Mouse (Mus musculus): Measurements from ENCODE around the gene Dnase1l3. TPM values are rescaled to one million over a fixed set of nuclear protein-coding genes. Genes with fewer than 3 reads are reported as not detected.

Gene Dnase1l3
- polyA plus RNA-seq, 1 experiment from 2014 or later: 0.08 TPM

GRCm38 (mm10) chr14:7945261-7945660 is 49.1 kb downstream of the Dnase1l3 start:
- Histone ChIP-seq H3K36me3 (peaks cover 67% of the 10 kb centered on the region), H3K9me3 (replicated peaks) (no peaks in the 10 kb centered on the region), H3K4me1 (peaks cover 6% of the 10 kb centered on the region; the same call in 1 of the 2 replicates), H3K4me2 (no peak overlapping the region), H3K9ac (replicated peaks) (no peak overlapping the region), H3K27me3 (replicated peaks) (no peaks in the 10 kb centered on the region), H3K27ac (replicated peaks) (no peak overlapping the region), H3K4me3 (replicated peaks) (no peak overlapping the region)
- 73% methylated on average over 5 of the region's 5 CpGs for WGBS
- no peak for ATAC-seq (ENCODE audit: low FRiP score)

GRCm38 (mm10) chr14:7944349-7945039 is 49.9 kb downstream of the Dnase1l3 start:
- no peak for ATAC-seq (ENCODE audit: low FRiP score)
- WGBS: 58% methylated on average over 8 of the region's 8 CpGs

GRCm38 (mm10) chr14:7943801-7944135 is 50.6 kb downstream of the Dnase1l3 start:
- Histone ChIP-seq H3K27me3 (replicated peaks) (no peaks in the 10 kb centered on the region), H3K4me3 (replicated peaks) (no peak overlapping the region), H3K4me2 (no peak overlapping the region), H3K9me3 (replicated peaks) (no peaks in the 10 kb centered on the region), H3K27ac (replicated peaks) (peak overlapping the region; percentile 58), H3K4me1 (peaks cover 9% of the 10 kb centered on the region), H3K36me3 (peaks cover 60% of the 10 kb centered on the region), H3K9ac (replicated peaks) (no peak overlapping the region)
- ATAC-seq (ENCODE audit: low FRiP score): no peak
- WGBS: 85% methylated on average over 3 of the region's 3 CpGs

More at GRCm38 (mm10) chr14:7944349-7945039, 49.9 kb downstream of the Dnase1l3 start:
- H3K9me3 ChIP-seq (replicated peaks): no peaks in the 10 kb centered on the region
- no peak overlapping the region for H3K9ac ChIP-seq (replicated peaks)
- H3K36me3 ChIP-seq: peaks cover 65% of the 10 kb centered on the region
- no peaks in the 10 kb centered on the region for H3K27me3 ChIP-seq (replicated peaks)
- H3K4me1 ChIP-seq: peaks cover 6% of the 10 kb centered on the region; the same call in 1 of the 2 replicates
- H3K4me2 ChIP-seq: no peak overlapping the region
- no peak overlapping the region for H3K4me3 ChIP-seq (replicated peaks)
- H3K27ac ChIP-seq (replicated peaks): peak overlapping the region; percentile 58; the same call in 1 of the 2 replicates

GRCm38 (mm10) chr14:7943101-7943800 is 51.1 kb downstream of the Dnase1l3 start:
- 75% methylated on average over 7 of the region's 7 CpGs for whole genome bisulfite sequencing
- no peak overlapping the region for H3K4me3 ChIP-seq (replicated peaks)
- H3K9me3 ChIP-seq (replicated peaks): no peaks in the 10 kb centered on the region
- H3K36me3 ChIP-seq: peaks cover 55% of the 10 kb centered on the region
- H3K27me3 ChIP-seq (replicated peaks): no peaks in the 10 kb centered on the region
- H3K4me2 ChIP-seq: no peak overlapping the region
- H3K9ac ChIP-seq (replicated peaks): no peak overlapping the region
- peak; percentile 46 for ATAC-seq (ENCODE audit: low FRiP score)
- peak overlapping the region; percentile 58 for H3K27ac ChIP-seq (replicated peaks)
- peaks cover 12% of the 10 kb centered on the region for H3K4me1 ChIP-seq

GRCm38 (mm10) chr14:7941413-7941812 is 53.0 kb downstream of the Dnase1l3 start:
- Histone ChIP-seq H3K36me3 (peaks cover 45% of the 10 kb centered on the region), H3K4me2 (no peak overlapping the region), H3K9ac (replicated peaks) (no peak overlapping the region), H3K27me3 (replicated peaks) (no peaks in the 10 kb centered on the region), H3K9me3 (replicated peaks) (no peaks in the 10 kb centered on the region), H3K4me3 (replicated peaks) (no peak overlapping the region), H3K4me1 (peaks cover 27% of the 10 kb centered on the region), H3K27ac (replicated peaks) (no peak overlapping the region)
- no peak for ATAC-seq (ENCODE audit: low FRiP score)
- WGBS: 85% methylated on average over 5 of the region's 5 CpGs

- no peak for ATAC-seq (ENCODE audit: low FRiP score)
- peak overlapping the region; percentile 20; the same call in 1 of the 2 replicates for H3K27ac ChIP-seq (replicated peaks)
- peaks cover 32% of the 10 kb centered on the region for H3K4me1 ChIP-seq
- peaks cover 52% of the 10 kb centered on the region for H3K36me3 ChIP-seq
- no peak overlapping the region for H3K4me2 ChIP-seq
- H3K9ac ChIP-seq (replicated peaks): no peak overlapping the region
- H3K27me3 ChIP-seq (replicated peaks): no peaks in the 10 kb centered on the region
- no peaks in the 10 kb centered on the region for H3K9me3 ChIP-seq (replicated peaks)
- no peak overlapping the region for H3K4me3 ChIP-seq (replicated peaks)
- WGBS: 70% methylated on average over 19 of the region's 19 CpGs
Measured at GRCm38 (mm10) chr14:7938809-7939784, 55.3 kb downstream of the Dnase1l3 start.

GRCm38 (mm10) chr14:7937052-7937630 is 57.2 kb downstream of the Dnase1l3 start:
- Histone ChIP-seq H3K9ac (replicated peaks) (no peak overlapping the region), H3K4me2 (no peak overlapping the region), H3K9me3 (replicated peaks) (no peaks in the 10 kb centered on the region), H3K4me3 (replicated peaks) (no peak overlapping the region), H3K27me3 (replicated peaks) (no peaks in the 10 kb centered on the region), H3K36me3 (peaks cover 59% of the 10 kb centered on the region), H3K27ac (replicated peaks) (peak overlapping the region; percentile 41; the same call in 1 of the 2 replicates), H3K4me1 (peaks cover 26% of the 10 kb centered on the region)
- 15% methylated on average over 17 of the region's 17 CpGs for WGBS
- peak; percentile 46 for ATAC-seq (ENCODE audit: low FRiP score)

- peaks cover 66% of the 10 kb centered on the region for H3K36me3 ChIP-seq
- 93% methylated on average over 7 of the region's 7 CpGs for WGBS
Measured at GRCm38 (mm10) chr14:7934166-7934565, 60.2 kb downstream of the Dnase1l3 start.

GRCm38 (mm10) chr14:7932151-7932550 is 62.2 kb downstream of the Dnase1l3 start:
- Histone ChIP-seq H3K27me3 (replicated peaks) (no peaks in the 10 kb centered on the region), H3K4me2 (no peak overlapping the region), H3K4me1 (peaks cover 12% of the 10 kb centered on the region), H3K27ac (replicated peaks) (no peak overlapping the region), H3K36me3 (peaks cover 82% of the 10 kb centered on the region), H3K4me3 (replicated peaks) (no peak overlapping the region), H3K9ac (replicated peaks) (no peak overlapping the region), H3K9me3 (replicated peaks) (no peaks in the 10 kb centered on the region)
- no peak for ATAC-seq (ENCODE audit: low FRiP score)
- 96% methylated on average over 4 of the region's 4 CpGs for WGBS

More at GRCm38 (mm10) chr14:7934166-7934565, 60.2 kb downstream of the Dnase1l3 start:
- Histone ChIP-seq H3K4me2 (no peak overlapping the region), H3K27me3 (replicated peaks) (no peaks in the 10 kb centered on the region), H3K4me3 (replicated peaks) (no peak overlapping the region), H3K4me1 (peaks cover 26% of the 10 kb centered on the region), H3K27ac (replicated peaks) (no peak overlapping the region), H3K9me3 (replicated peaks) (no peaks in the 10 kb centered on the region), H3K9ac (replicated peaks) (no peak overlapping the region)
- no peak for ATAC-seq (ENCODE audit: low FRiP score)

GRCm38 (mm10) chr14:7929029-7929428 is 65.3 kb downstream of the Dnase1l3 start:
- ATAC-seq (ENCODE audit: low FRiP score): no peak
- Histone ChIP-seq H3K27ac (replicated peaks) (no peak overlapping the region), H3K4me2 (no peak overlapping the region), H3K9ac (replicated peaks) (no peak overlapping the region), H3K4me3 (replicated peaks) (no peak overlapping the region), H3K27me3 (replicated peaks) (no peaks in the 10 kb centered on the region), H3K9me3 (replicated peaks) (no peaks in the 10 kb centered on the region), H3K4me1 (no peaks in the 10 kb centered on the region), H3K36me3 (peaks cover 86% of the 10 kb centered on the region)
- WGBS: 90% methylated on average over 7 of the region's 7 CpGs

- Histone ChIP-seq H3K4me2 (no peak overlapping the region), H3K36me3 (peaks cover 84% of the 10 kb centered on the region), H3K27ac (replicated peaks) (no peak overlapping the region), H3K9ac (replicated peaks) (no peak overlapping the region), H3K4me1 (no peaks in the 10 kb centered on the region), H3K9me3 (replicated peaks) (no peaks in the 10 kb centered on the region), H3K27me3 (replicated peaks) (no peaks in the 10 kb centered on the region), H3K4me3 (replicated peaks) (no peak overlapping the region)
- no peak for ATAC-seq (ENCODE audit: low FRiP score)
- 89% methylated on average over 1 of the region's 1 CpGs for WGBS
Measured at GRCm38 (mm10) chr14:7928362-7928761, 66.0 kb downstream of the Dnase1l3 start.

Measured in neural tube, embryonic 15.5 days (tissue).